Mouse (Mus musculus) embryonic facial prominence, embryonic 14.5 days (tissue): Measurements from ENCODE around the gene Alg14. TPM values are rescaled to one million over a fixed set of nuclear protein-coding genes. Genes with fewer than 3 reads are reported as not detected.

Source experiments
- ATAC-seq: fragments of 200-750 bp; cut with Nextera tagmentation; 2 replicates; pipeline ENCODE4 v1.8.0; 2017; ENCODE audit warnings: low read depth, moderate number of reproducible peaks, moderate TSS enrichment
- DNase-seq: peaks from one replicate; pipeline ENCODE4 v3.0.0-alpha.2; 2015; ENCODE audit warnings: low spot score
- H3K27ac ChIP-seq: fragments of 300-500 bp; sonication (generic); replicated peaks from 2 replicates; pipeline ENCODE4 v1.5.1; 2014; ENCODE audit warnings: low read depth, mild to moderate bottlenecking, low read length, moderate library complexity
- H3K27me3 ChIP-seq: fragments of 300-500 bp; sonication (generic); replicated peaks from 2 replicates; pipeline ENCODE4 v1.6.1; 2014; ENCODE audit warnings: low read length; ENCODE audit not compliant: control insufficient read depth, insufficient read depth
- H3K36me3 ChIP-seq: fragments of 300-500 bp; sonication (generic); 2 replicates; pipeline ENCODE4 v1.6.1; 2014; ENCODE audit warnings: low read length, mixed read lengths; ENCODE audit not compliant: control insufficient read depth, insufficient read depth
- H3K4me1 ChIP-seq: fragments of 300-500 bp; sonication (generic); 2 replicates; pipeline ENCODE4 v1.6.1; 2014; ENCODE audit warnings: antibody characterized with exemption, low read length; ENCODE audit not compliant: control insufficient read depth, insufficient read depth
- H3K4me2 ChIP-seq: fragments of 300-500 bp; sonication (generic); 2 replicates; pipeline ENCODE4 v1.6.1; 2014; ENCODE audit warnings: low read depth, mild to moderate bottlenecking, low read length, moderate library complexity, mixed read lengths
- H3K4me3 ChIP-seq: fragments of 300-500 bp; sonication (generic); 2 replicates; pipeline ENCODE4 v1.5.1; 2014; ENCODE audit warnings: low read depth, mild to moderate bottlenecking, low read length
- H3K9ac ChIP-seq: fragments of 300-500 bp; sonication (generic); 2 replicates; pipeline ENCODE4 v1.6.1; 2014; ENCODE audit warnings: low read depth, mild to moderate bottlenecking, low read length, moderate library complexity, mixed read lengths
- H3K9me3 ChIP-seq: fragments of 300-500 bp; sonication (generic); 2 replicates; pipeline ENCODE4 v1.6.1; 2016; ENCODE audit warnings: low read length; ENCODE audit not compliant: control insufficient read depth
- WGBS: fragments of 180-500 bp; shearing (Covaris S2); extraction: QIAGEN DNeasy Blood & Tissue Kit; methylation state at CpG from one replicate; pipeline ENCODE4 v1.1.7; 2014; 5-methylcytosine and 5-hydroxymethylcytosine counted together
- polyA plus RNA-seq: library from polyadenylated mRNA; unstranded; fragments of >200 nt; fragmentation: Nextera tagmentation; extraction: Ambion mirVana; gene quantifications from 2 replicates; pipeline ENCODE4 v1.2.1, GENCODE M21; 2014

Gene Alg14
- polyA plus RNA-seq, 1 experiment from 2014 or later: 49.6 TPM

- 74% methylated on average over 6 of the region's 6 CpGs for WGBS
- no peak overlapping the region for H3K9ac ChIP-seq
- no peaks in the 10 kb centered on the region for H3K4me1 ChIP-seq
- DNase-seq (no peak), ATAC-seq (no peak)
- H3K27ac ChIP-seq: no peak overlapping the region
- no peaks in the 10 kb centered on the region for H3K27me3 ChIP-seq
- H3K36me3 ChIP-seq: no peaks in the 10 kb centered on the region
- no peak overlapping the region for H3K4me2 ChIP-seq
- H3K4me3 ChIP-seq: no peak overlapping the region
- no peaks in the 10 kb centered on the region for H3K9me3 ChIP-seq
Observed at GRCm38 (mm10) chr3:121312426-121312825, 20.9 kb downstream of the Alg14 start.

DNA sequence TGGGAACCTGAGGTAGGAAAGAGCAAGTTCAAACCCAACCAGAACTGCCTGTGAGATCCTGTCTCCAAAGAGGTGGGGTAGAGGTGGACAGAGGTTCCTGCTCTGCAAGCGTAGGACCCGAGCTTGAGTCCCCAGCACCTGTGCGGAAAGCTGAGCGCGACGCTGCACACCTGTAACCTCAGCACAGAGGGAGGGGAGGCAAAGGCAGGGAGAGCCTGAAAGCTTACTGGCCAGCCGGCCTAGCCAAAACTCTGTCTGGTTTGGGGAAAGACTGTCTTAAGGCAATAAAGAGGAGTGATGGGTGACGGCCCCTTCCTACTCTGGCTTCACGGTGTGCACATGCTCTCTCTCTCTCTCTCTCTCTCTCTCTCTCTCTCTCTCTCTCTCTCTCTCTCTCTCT is 21.4 kb downstream of the Alg14 start:
- H3K36me3 ChIP-seq: no peaks in the 10 kb centered on the region
- no peaks in the 10 kb centered on the region for H3K27me3 ChIP-seq
- no peak overlapping the region for H3K4me2 ChIP-seq
- WGBS: 72% methylated on average over 9 of the region's 9 CpGs
- H3K4me3 ChIP-seq: no peak overlapping the region
- no peaks in the 10 kb centered on the region for H3K9me3 ChIP-seq
- ATAC-seq (no peak), DNase-seq (no peak)
- no peak overlapping the region for H3K9ac ChIP-seq
- H3K4me1 ChIP-seq: no peaks in the 10 kb centered on the region
- H3K27ac ChIP-seq: no peak overlapping the region

DNA sequence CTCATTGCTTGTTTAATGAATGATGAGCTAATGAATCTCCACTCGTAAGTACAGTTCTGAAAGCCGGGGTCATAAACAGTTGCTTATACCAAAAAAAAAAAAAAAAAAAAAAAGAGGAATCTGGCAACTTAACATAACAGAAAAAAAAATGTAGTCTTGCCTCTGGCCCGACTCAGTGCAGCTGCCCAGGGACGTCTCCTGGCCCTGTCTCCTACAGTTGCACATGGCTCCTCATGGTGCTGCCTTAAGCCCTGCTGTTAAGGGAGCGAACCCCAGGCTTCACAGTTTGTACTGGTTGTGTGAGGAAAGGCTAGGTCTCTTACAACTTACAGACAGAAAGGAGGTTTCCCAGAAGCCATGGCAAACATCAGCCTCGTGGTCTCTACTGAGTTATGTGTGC is 22.6 kb downstream of the Alg14 start:
- H3K36me3 ChIP-seq: no peaks in the 10 kb centered on the region
- ATAC-seq (no peak), DNase-seq (no peak)
- no peak overlapping the region for H3K27ac ChIP-seq
- WGBS: 69% methylated on average over 6 of the region's 6 CpGs
- no peaks in the 10 kb centered on the region for H3K27me3 ChIP-seq
- H3K4me1 ChIP-seq: no peaks in the 10 kb centered on the region
- no peaks in the 10 kb centered on the region for H3K9me3 ChIP-seq
- no peak overlapping the region for H3K4me2 ChIP-seq
- no peak overlapping the region for H3K4me3 ChIP-seq
- H3K9ac ChIP-seq: no peak overlapping the region

- Histone ChIP-seq H3K9me3 (no peaks in the 10 kb centered on the region), H3K9ac (no peak overlapping the region), H3K4me3 (no peak overlapping the region), H3K4me2 (no peak overlapping the region), H3K27me3 (no peaks in the 10 kb centered on the region), H3K36me3 (no peaks in the 10 kb centered on the region), H3K4me1 (no peaks in the 10 kb centered on the region), H3K27ac (no peak overlapping the region)
- DNase-seq (peak; percentile 45), ATAC-seq (no peak)
- 83% methylated on average over 7 of the region's 7 CpGs for WGBS
Observed at GRCm38 (mm10) chr3:121315498-121315897, 23.9 kb downstream of the Alg14 start.

DNA sequence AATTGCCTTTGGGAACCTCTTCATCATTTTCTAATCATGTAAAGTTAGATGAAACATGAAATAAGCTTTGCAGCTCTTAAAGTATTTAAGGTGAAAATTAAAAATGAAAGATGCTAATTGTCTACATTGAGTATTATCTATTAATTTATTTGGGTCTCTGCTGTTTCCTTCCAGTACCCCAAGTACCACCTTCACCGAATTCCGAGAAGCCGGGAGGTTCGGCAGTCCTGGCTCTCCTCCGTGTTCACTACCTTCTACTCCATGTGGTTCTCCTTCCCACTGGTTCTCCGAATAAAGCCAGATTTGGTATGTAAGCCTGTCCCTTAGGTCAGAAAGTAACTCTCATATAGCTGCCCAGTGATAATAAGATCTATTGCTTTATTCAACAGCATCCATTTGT is 28.3 kb downstream of the Alg14 start:
- H3K9me3 ChIP-seq: 0 out of 2 replicates have a peak, but pooled peaks cover 4% of the 10 kb centered on the region
- no peak overlapping the region for H3K9ac ChIP-seq
- 89% methylated on average over 6 of the region's 6 CpGs for WGBS
- DNase-seq (no peak), ATAC-seq (no peak)
- no peak overlapping the region for H3K4me3 ChIP-seq
- no peak overlapping the region for H3K4me2 ChIP-seq
- no peak overlapping the region for H3K27ac ChIP-seq
- 0 out of 2 replicates have a peak, but pooled peaks cover 13% of the 10 kb centered on the region for H3K36me3 ChIP-seq
- no peaks in the 10 kb centered on the region for H3K4me1 ChIP-seq
- H3K27me3 ChIP-seq: no peaks in the 10 kb centered on the region

DNA sequence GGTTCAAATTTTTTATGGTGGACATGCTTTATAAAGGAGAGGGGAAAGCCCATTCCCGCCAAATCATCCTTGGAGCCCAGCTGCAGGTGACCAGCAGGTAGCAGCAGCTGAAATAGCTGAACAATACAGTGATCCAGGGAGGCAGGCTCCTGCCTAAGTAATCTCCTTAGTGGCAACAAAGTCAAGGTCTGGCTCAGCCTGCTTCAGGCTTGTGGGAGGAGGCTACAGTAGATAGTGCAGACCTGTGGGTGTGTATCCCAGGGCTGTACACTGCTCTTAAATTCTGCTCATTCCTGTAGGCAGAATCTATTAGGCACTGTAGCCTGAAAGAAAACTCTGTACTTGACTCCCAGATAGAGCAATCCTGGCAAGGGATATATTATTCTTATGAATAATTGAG is 29.3 kb downstream of the Alg14 start:
- Histone ChIP-seq H3K9ac (no peak overlapping the region), H3K27ac (no peak overlapping the region; the same call in 1 of the 2 replicates), H3K4me2 (no peak overlapping the region), H3K9me3 (0 out of 2 replicates have a peak, but pooled peaks cover 4% of the 10 kb centered on the region), H3K4me3 (no peak overlapping the region), H3K4me1 (no peaks in the 10 kb centered on the region), H3K27me3 (no peaks in the 10 kb centered on the region), H3K36me3 (0 out of 2 replicates have a peak, but pooled peaks cover 13% of the 10 kb centered on the region)
- 93% methylated on average over 1 of the region's 1 CpGs for WGBS
- no peak for ATAC-seq
- no peak for DNase-seq

DNA sequence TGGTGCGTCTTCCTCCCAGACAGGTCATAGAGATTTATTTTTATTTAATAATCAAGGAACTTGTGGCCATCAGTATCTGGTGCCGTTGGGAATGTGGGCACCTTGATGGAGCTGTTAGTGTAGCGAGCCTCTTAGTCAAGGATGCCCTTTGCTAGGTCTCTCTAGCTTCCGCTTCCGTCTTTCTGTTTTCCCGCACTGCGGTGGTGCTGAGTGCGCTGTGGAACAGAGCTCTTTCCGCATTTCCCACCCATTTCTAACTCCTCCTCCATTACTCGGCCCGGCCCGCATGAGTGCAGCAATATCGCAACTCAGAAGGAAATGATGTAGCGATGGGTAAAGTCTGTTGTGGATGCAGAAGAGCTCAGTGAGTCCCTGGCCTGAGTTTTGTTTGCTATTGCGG is 31.8 kb downstream of the Alg14 start:
- Histone ChIP-seq H3K4me1 (no peaks in the 10 kb centered on the region), H3K4me3 (no peak overlapping the region), H3K27me3 (no peaks in the 10 kb centered on the region), H3K9me3 (0 out of 2 replicates have a peak, but pooled peaks cover 4% of the 10 kb centered on the region), H3K9ac (no peak overlapping the region), H3K36me3 (0 out of 2 replicates have a peak, but pooled peaks cover 13% of the 10 kb centered on the region), H3K27ac (no peak overlapping the region), H3K4me2 (no peak overlapping the region)
- 97% methylated on average over 15 of the region's 15 CpGs for WGBS
- no peak for DNase-seq
- ATAC-seq: no peak

- Histone ChIP-seq H3K4me3 (no peak overlapping the region), H3K36me3 (0 out of 2 replicates have a peak, but pooled peaks cover 13% of the 10 kb centered on the region), H3K27me3 (no peaks in the 10 kb centered on the region), H3K9me3 (0 out of 2 replicates have a peak, but pooled peaks cover 4% of the 10 kb centered on the region), H3K9ac (no peak overlapping the region), H3K4me2 (no peak overlapping the region), H3K27ac (no peak overlapping the region), H3K4me1 (peaks cover 10% of the 10 kb centered on the region)
- 85% methylated on average over 5 of the region's 5 CpGs for WGBS
- DNase-seq (no peak), ATAC-seq (no peak)
Observed at GRCm38 (mm10) chr3:121327406-121327805, 35.8 kb downstream of the Alg14 start.

GRCm38 (mm10) chr3:121329647-121330046 is 38.1 kb downstream of the Alg14 start:
- H3K4me3 ChIP-seq: no peak overlapping the region
- ATAC-seq (0 out of 2 replicates have a peak, but pooled peaks have one; percentile 22), DNase-seq (peak; percentile 57)
- H3K9ac ChIP-seq: no peak overlapping the region
- no peak overlapping the region for H3K4me2 ChIP-seq
- peaks cover 10% of the 10 kb centered on the region for H3K4me1 ChIP-seq
- H3K27ac ChIP-seq: peak overlapping the region; percentile 50
- 56% methylated on average over 10 of the region's 10 CpGs for WGBS
- H3K36me3 ChIP-seq: no peaks in the 10 kb centered on the region
- no peaks in the 10 kb centered on the region for H3K27me3 ChIP-seq
- no peaks in the 10 kb centered on the region for H3K9me3 ChIP-seq
